Mouse (Mus musculus) hematopoietic stem cell, adult 5-6 weeks (primary cell): ENCODE measurements around the gene Tmprss9. TPM values are rescaled to one million over a fixed set of nuclear protein-coding genes. Genes with fewer than 3 reads are reported as not detected.

ENCODE experiments used
- ATAC-seq, 2 experiments: fragments of 125-278 bp in 1 of 2; replicated peaks in 1 of 2; 2 replicates each; pipeline ENCODE4 v1.8.0; 2016 to 2017; ENCODE audit warnings: inconsistent platforms in 2 of 2, mild to moderate bottlenecking in 2 of 2, moderate number of reproducible peaks in 2 of 2, low read depth in 1 of 2, moderate TSS enrichment in 1 of 2; ENCODE audit not compliant: low FRiP score in 2 of 2, poor library complexity in 2 of 2, severe bottlenecking in 2 of 2, insufficient read depth in 1 of 2, low TSS enrichment in 1 of 2
- total RNA-seq: library from RNA; stranded (forward); fragments of 172-1452, 232-1000 nt; gene quantifications from 2 replicates; pipeline ENCODE4 v1.2.3, GENCODE M21; 2017

Tmprss9 gene
- total RNA-seq, 1 experiment from 2014 or later = not detected

GRCm38 (mm10) chr10:80928586-80929298 lies 57.1 kb downstream of the Tmprss9 start:
- ATAC-seq = peak; percentile 60 to 70

DNA sequence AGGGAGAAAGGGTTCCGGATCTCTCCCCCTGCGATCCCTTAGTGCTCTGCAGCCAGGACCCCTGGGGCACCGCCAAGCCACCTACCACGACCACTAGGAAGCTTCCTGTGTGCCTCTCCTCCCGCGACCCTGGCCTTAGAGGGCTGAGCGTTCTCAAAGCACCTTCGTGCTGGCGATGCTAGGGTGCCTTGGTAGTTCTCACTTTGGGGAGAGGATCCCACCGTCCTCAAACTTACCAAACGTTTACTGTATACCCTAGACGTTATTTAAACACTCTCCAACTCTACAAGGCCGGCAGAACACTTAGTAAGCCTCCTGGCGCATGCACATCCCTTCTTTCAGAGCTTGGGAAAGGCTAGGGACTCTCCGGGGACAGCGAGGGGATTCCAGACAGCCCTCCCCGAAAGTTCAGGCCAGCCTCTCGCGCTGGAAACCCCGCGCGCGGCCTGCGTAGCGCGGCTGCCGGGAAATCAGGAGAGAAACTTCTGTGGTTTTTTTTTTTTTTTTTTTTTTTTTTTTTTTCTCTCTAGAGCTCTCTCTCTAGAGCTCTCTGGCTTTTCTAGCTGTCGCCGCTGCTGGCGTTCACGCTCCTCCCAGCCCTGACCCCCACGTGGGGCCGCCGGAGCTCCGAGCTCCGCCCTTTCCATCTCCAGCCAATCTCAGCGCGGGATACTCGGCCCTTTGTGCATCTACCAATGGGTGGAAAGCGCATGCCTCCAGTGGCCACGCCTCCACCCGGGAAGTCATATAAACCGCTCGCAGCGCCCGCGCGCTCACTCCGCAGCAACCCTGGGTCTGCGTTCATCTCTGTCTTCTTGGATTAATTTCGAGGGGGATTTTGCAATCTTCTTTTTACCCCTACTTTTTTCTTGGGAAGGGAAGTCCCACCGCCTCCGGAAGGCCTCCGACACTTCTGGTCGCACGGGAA lies 57.9 kb downstream of the Tmprss9 start, which contains the start of gene Gadd45b:
Gene Gadd45b (plus strand): TSS at position 775 of the 928 bp plus-strand sequence.
- ATAC-seq = peak; percentile 84 to 88

- ATAC-seq = peak; percentile 5; a peak in 2 of 4 replicates
Observed at GRCm38 (mm10) chr10:80930361-80931152, 58.9 kb downstream of the Tmprss9 start.

GRCm38 (mm10) chr10:80931153-80931671 lies 59.6 kb downstream of the Tmprss9 start:
- no peak for ATAC-seq

DNA sequence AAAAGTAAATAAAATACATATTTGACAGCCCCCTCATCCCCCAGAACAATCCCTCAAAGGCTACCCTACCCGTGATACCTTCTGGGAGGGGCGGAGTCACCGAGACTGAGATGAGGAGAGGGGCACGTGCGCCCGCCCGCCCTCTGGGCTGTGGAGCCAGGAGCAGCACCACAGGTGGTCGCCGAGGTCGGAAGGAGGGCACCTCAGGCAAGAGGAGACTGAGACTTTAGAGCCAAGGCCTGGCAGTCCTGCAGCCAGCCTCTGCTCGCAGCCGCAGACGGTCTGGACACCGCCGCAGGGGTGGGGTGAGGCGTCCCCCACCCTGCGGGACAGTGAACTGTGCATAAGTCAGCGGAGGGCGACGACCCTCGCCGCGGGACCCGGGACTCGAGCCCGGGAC lies 60.0 kb downstream of the Tmprss9 start:
- ATAC-seq = no peak

GRCm38 (mm10) chr10:80932206-80932605 lies 60.6 kb downstream of the Tmprss9 start:
- no peak for ATAC-seq

- no peak for ATAC-seq
Observed at GRCm38 (mm10) chr10:80932700-80933420, 61.2 kb downstream of the Tmprss9 start.

DNA sequence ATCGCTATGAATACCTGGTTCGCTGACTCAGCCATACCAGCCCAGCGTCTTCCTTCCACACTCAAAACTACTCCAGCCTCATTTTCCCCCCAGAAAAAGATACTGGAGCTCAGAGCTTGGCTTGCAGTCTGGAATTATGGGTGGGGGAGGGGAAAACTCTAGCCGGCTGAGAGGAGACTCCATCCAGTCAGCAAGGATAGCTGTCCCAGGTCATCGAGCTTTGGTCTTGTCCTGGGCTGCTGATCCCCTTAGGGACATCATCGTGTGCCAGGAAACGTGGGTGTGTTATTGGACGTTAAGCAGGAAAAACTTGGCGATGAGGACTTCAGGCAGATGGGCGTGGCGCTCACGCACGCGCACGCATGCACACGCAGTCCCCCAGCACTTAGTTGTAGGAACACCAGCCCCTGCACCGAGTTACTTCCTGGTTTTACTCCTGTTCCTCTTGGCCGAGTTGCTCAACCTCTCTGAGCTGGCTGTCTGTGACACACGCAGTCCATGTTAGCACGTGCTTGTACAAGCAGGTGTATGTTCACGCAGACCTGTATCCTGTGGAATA lies 61.9 kb downstream of the Tmprss9 start:
- ATAC-seq = peak; percentile 9 to 29; a peak in 1 of 4 replicates

DNA sequence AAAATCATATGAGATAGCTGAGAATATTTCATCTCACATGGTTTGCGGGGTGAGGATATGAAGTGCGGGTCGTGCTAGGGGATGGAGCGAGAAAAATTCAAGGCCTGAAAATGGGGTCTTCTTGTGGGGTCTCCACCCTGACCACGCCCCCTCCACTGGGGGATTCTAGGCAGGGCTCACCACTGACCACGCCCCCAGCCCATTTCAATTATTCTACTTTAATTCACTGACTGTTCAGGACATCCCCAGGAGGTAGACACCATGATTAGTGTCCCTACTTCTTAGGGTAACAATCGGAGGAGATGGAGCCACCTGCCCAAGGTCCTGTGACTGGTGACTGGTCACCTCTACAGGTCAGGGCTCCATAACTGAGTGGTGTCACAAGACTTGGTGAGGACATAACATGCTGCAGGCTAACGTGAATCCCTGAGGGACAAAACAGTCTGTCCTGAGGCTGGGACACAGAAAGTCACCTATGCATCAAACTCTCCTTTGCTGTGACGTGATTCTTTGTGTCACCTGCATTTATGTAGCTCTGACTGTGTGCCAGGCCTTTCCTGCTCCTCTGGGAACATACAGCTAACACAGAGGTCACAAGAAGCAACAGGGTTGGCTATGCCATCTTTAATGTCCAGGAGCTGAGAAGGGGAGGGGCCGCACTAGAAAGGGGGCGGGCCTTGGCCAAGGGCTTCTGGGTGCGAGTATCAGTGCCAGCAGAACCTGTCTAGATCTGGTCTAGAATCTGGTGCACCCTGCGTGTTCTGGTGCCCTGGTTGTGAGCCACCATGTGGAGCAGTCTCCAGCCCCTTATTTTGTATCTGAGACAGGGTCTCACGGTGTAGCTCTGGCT lies 62.7 kb downstream of the Tmprss9 start:
- no peak for ATAC-seq

DNA sequence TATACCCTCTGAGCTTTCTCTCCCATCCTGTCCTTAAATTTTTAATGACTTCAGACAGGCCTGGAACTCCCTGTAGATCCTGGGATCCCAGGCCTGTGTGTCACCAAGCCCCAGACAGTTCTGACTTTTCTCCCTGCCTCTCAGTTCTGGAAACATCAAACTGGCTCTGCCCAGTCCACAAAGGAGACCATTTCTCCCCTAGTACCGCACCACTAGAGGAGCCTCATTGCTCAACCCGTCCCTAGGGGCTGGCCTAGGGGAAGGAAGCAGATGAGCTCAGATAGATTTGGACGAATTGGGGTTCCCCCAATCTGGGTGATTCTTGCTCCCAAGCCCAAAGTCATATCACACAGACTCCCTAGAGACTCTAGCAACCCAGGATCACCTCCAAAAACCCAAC lies 63.6 kb downstream of the Tmprss9 start:
- no peak for ATAC-seq

DNA sequence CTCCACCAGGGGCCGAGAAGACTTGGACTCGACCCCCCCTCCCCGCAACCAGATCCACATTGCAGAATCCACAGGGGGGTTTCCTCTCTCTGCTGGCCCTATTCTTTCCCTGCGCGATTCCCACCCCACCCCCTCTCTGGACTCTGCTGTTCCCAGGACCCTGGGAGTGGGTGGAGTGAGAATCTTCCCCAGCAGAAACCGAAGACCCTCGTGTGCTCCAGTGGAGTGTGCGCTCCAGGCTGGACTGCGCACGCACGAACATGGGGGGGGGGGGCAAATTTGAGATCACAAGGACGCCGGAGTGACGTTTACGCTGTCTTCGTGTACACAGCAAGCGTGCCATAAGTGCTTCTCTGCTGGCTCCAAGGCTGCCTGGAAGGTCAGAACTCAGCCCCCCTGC lies 64.0 kb downstream of the Tmprss9 start:
- ATAC-seq = no peak

- no peak for ATAC-seq
Observed at GRCm38 (mm10) chr10:80936135-80936809, 64.6 kb downstream of the Tmprss9 start.

GRCm38 (mm10) chr10:80936810-80937164 lies 65.1 kb downstream of the Tmprss9 start:
- no peak for ATAC-seq

DNA sequence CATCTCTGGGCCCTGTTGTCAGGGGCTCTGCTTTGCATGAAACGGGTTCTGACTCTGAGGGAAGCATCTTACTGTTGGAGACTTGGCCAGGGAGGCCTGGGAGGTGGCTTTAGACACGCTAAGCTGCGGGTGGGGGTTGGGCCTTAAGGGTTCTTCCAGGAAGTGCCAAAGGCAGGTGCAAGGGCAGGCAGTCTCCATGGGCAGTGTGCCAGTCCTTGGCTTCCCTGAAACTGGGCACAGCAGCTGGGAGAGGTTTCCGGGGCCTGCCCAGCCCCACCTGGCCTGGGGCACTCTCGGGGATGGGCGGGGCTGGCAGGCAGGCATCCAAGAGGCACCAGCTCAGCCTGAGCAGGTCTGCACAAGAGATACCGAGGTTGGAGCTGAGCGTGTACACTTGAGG lies 66.0 kb downstream of the Tmprss9 start:
- peak in 1 of 2 experiments; percentile 10; a peak in 1 of 4 replicates for ATAC-seq

- ATAC-seq = 0 out of 4 replicates have a peak, but pooled peaks of 1 of the 2 experiments have one; percentile 12
Observed at GRCm38 (mm10) chr10:80938831-80939550, 67.3 kb downstream of the Tmprss9 start.
